In the genomic region with DNA sequence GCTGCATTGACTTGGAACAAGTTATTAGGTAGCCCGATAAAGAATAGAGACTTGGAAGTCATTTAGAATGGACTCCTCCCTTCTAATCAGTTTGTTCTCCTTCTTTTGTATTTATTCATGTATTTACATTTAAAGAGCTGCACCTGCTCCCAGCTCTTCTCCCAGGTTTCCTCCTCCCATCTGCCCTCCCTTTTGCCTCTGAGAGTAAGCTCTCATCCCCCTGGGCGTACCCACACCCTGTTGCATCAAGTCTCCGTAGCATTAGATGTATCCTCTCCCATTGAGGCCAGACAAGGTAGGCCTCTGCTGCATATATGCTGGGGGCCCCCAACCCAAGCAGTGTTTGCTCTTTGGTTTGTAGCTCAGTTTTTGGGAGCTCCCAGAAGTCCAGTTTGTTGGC, we compare ENCODE assay signal across 25 mouse cellular contexts.
"Had no signal": no experiment of that assay in that cellular context is flagged by ENCODE, and none has a peak within 500 bp of the region (broad histone marks: within the 10 kb centered on the region; RNA-seq: fewer than 3 reads in every experiment).

No protein-coding gene starts in this region.

- H3K4me3 ChIP-seq: heart, adult 2 months; heart, embryonic 13.5 days; heart, embryonic 15.5 days; hindbrain, embryonic 13.5 days; hindbrain, embryonic 15.5 days; layer of hippocampus, adult 2 months; left cerebral cortex, adult 2 months; limb, embryonic 10.5 days; limb, embryonic 12.5 days; liver, embryonic 12.5 days had no signal

- H3K27me3 ChIP-seq: heart, embryonic 13.5 days; heart, embryonic 15.5 days; hindbrain, embryonic 13.5 days; hindbrain, embryonic 15.5 days; limb, embryonic 12.5 days; liver, embryonic 12.5 days had no signal

- H3K4me1 ChIP-seq: heart, embryonic 13.5 days; heart, embryonic 15.5 days; hindbrain, embryonic 13.5 days; hindbrain, embryonic 15.5 days; limb, embryonic 10.5 days; limb, embryonic 12.5 days; liver, embryonic 12.5 days had no signal

- H3K27ac ChIP-seq: heart, adult 2 months; heart, embryonic 13.5 days; heart, embryonic 15.5 days; hindbrain, embryonic 13.5 days; hindbrain, embryonic 15.5 days; hindbrain, postnatal 0 days; layer of hippocampus, adult 2 months; left cerebral cortex, adult 2 months; limb, embryonic 10.5 days; limb, embryonic 12.5 days; liver, embryonic 12.5 days; liver, embryonic 14.5 days had no signal

- H3K4me2 ChIP-seq: heart, embryonic 11.5 days; heart, embryonic 13.5 days; heart, embryonic 15.5 days; hindbrain, embryonic 13.5 days; hindbrain, embryonic 15.5 days; limb, embryonic 12.5 days; liver, embryonic 12.5 days had no signal

- H3K9ac ChIP-seq: heart, embryonic 13.5 days; heart, embryonic 15.5 days; hindbrain, embryonic 13.5 days; hindbrain, embryonic 15.5 days; limb, embryonic 12.5 days; liver, embryonic 12.5 days; liver, embryonic 14.5 days had no signal

- H3K9me3 ChIP-seq: heart, embryonic 13.5 days; heart, embryonic 15.5 days; hindbrain, embryonic 13.5 days; hindbrain, embryonic 15.5 days; limb, embryonic 10.5 days; limb, embryonic 12.5 days; liver, embryonic 12.5 days had no signal

- H3K36me3 ChIP-seq: heart, embryonic 13.5 days; heart, embryonic 15.5 days; hindbrain, embryonic 13.5 days; hindbrain, embryonic 15.5 days; limb, embryonic 10.5 days; limb, embryonic 12.5 days; liver, embryonic 12.5 days had no signal

- ATAC-seq: hindbrain, postnatal 0 days; intestine, postnatal 0 days; liver, embryonic 12.5 days had no signal

- DNase-seq: gastrocnemius, postnatal 14 days; gastrocnemius, postnatal 36 days; heart, adult 11 months; heart, adult 2 months; heart, postnatal 14 days; heart, postnatal 36 days; kidney, adult 18-20 months; kidney, adult 8-10 months; kidney, postnatal 10 days; kidney, postnatal 25 days; kidney, postnatal 4 days; liver had no signal
